Mouse (Mus musculus): ENCODE results near the gene Ly86. TPM values are rescaled to one million over a fixed set of nuclear protein-coding genes. Genes with fewer than 3 reads are reported as not detected.
A peak's percentile ranks its signal among the peaks of the same experiment; 100 is the strongest.

Gene Ly86
- polyA plus RNA-seq, 1 experiment from 2014 or later: 4.8 TPM

- Histone ChIP-seq H3K27me3 (replicated peaks; ENCODE audit: low read depth, poor library complexity, severe bottlenecking) (peaks cover 78% of the 10 kb centered on the region), H3K9me3 (no peaks in the 10 kb centered on the region), H3K4me3 (no peak overlapping the region), H3K4me1 (peaks cover 29% of the 10 kb centered on the region), H3K27ac (replicated peaks) (no peak overlapping the region), H3K36me3 (replicated peaks) (no peaks in the 10 kb centered on the region)
- no peak for DNase-seq (ENCODE audit: low spot score)
- 2% methylated on average over 18 of the region's 18 CpGs for WGBS
Observed at GRCm38 (mm10) chr13:37436267-37437013, 91.4 kb downstream of the Ly86 start.

- Histone ChIP-seq H3K4me3 (no peak overlapping the region), H3K9me3 (no peaks in the 10 kb centered on the region), H3K4me1 (peaks cover 40% of the 10 kb centered on the region), H3K36me3 (replicated peaks) (no peaks in the 10 kb centered on the region), H3K27me3 (replicated peaks; ENCODE audit: low read depth, poor library complexity, severe bottlenecking) (peaks cover 83% of the 10 kb centered on the region), H3K27ac (replicated peaks) (no peak overlapping the region)
- WGBS: 90% methylated on average over 4 of the region's 4 CpGs
- DNase-seq (ENCODE audit: low spot score): no peak
Observed at GRCm38 (mm10) chr13:37438788-37439187, 93.8 kb downstream of the Ly86 start.

GRCm38 (mm10) chr13:37439477-37439876 lies 94.5 kb downstream of the Ly86 start:
- Histone ChIP-seq H3K4me3 (no peak overlapping the region), H3K36me3 (replicated peaks) (no peaks in the 10 kb centered on the region), H3K4me1 (peaks cover 38% of the 10 kb centered on the region), H3K9me3 (no peaks in the 10 kb centered on the region), H3K27ac (replicated peaks) (no peak overlapping the region), H3K27me3 (replicated peaks; ENCODE audit: low read depth, poor library complexity, severe bottlenecking) (peaks cover 81% of the 10 kb centered on the region)
- DNase-seq (ENCODE audit: low spot score): no peak
- 73% methylated on average over 7 of the region's 7 CpGs for WGBS

- 66% methylated on average over 8 of the region's 8 CpGs for WGBS
- no peak for DNase-seq (ENCODE audit: low spot score)
- Histone ChIP-seq H3K27ac (replicated peaks) (no peak overlapping the region), H3K36me3 (replicated peaks) (no peaks in the 10 kb centered on the region), H3K4me1 (peaks cover 33% of the 10 kb centered on the region), H3K9me3 (no peaks in the 10 kb centered on the region), H3K4me3 (no peak overlapping the region), H3K27me3 (replicated peaks; ENCODE audit: low read depth, poor library complexity, severe bottlenecking) (peaks cover 76% of the 10 kb centered on the region)
Observed at GRCm38 (mm10) chr13:37439941-37440340, 94.9 kb downstream of the Ly86 start.

- Histone ChIP-seq H3K27me3 (replicated peaks; ENCODE audit: low read depth, poor library complexity, severe bottlenecking) (peaks cover 68% of the 10 kb centered on the region), H3K27ac (replicated peaks) (no peak overlapping the region), H3K4me3 (no peak overlapping the region), H3K4me1 (peaks cover 31% of the 10 kb centered on the region), H3K36me3 (replicated peaks) (no peaks in the 10 kb centered on the region), H3K9me3 (no peaks in the 10 kb centered on the region)
- 59% methylated on average over 11 of the region's 11 CpGs for WGBS
- no peak for DNase-seq (ENCODE audit: low spot score)
Observed at GRCm38 (mm10) chr13:37440593-37441307, 95.7 kb downstream of the Ly86 start.

- Histone ChIP-seq H3K9me3 (no peaks in the 10 kb centered on the region), H3K36me3 (replicated peaks) (no peaks in the 10 kb centered on the region), H3K4me1 (peaks cover 22% of the 10 kb centered on the region), H3K27ac (replicated peaks) (no peak overlapping the region), H3K27me3 (replicated peaks; ENCODE audit: low read depth, poor library complexity, severe bottlenecking) (peaks cover 55% of the 10 kb centered on the region), H3K4me3 (no peak overlapping the region)
- no peak for DNase-seq (ENCODE audit: low spot score)
- 17% methylated on average over 4 of the region's 4 CpGs for WGBS
Observed at GRCm38 (mm10) chr13:37442058-37442457, 97.0 kb downstream of the Ly86 start.

GRCm38 (mm10) chr13:37442531-37442930 lies 97.5 kb downstream of the Ly86 start:
- peaks cover 50% of the 10 kb centered on the region for H3K27me3 ChIP-seq (replicated peaks; ENCODE audit: low read depth, poor library complexity, severe bottlenecking)
- 34% methylated on average over 7 of the region's 7 CpGs for WGBS
- no peak overlapping the region for H3K4me3 ChIP-seq
- H3K4me1 ChIP-seq: peaks cover 22% of the 10 kb centered on the region
- H3K27ac ChIP-seq (replicated peaks): no peak overlapping the region
- no peaks in the 10 kb centered on the region for H3K36me3 ChIP-seq (replicated peaks)
- no peak for DNase-seq (ENCODE audit: low spot score)
- H3K9me3 ChIP-seq: no peaks in the 10 kb centered on the region

- H3K4me1 ChIP-seq: peaks cover 14% of the 10 kb centered on the region
- peaks cover 8% of the 10 kb centered on the region for H3K27me3 ChIP-seq (replicated peaks; ENCODE audit: low read depth, poor library complexity, severe bottlenecking)
- no peak overlapping the region for H3K27ac ChIP-seq (replicated peaks)
- 91% methylated on average over 16 of the region's 16 CpGs for WGBS
- H3K4me3 ChIP-seq: no peak overlapping the region
- no peaks in the 10 kb centered on the region for H3K36me3 ChIP-seq (replicated peaks)
- no peak for DNase-seq (ENCODE audit: low spot score)
- no peaks in the 10 kb centered on the region for H3K9me3 ChIP-seq
Observed at GRCm38 (mm10) chr13:37446699-37447258, 101.8 kb downstream of the Ly86 start.

- H3K27me3 ChIP-seq (replicated peaks; ENCODE audit: low read depth, poor library complexity, severe bottlenecking): peaks cover 9% of the 10 kb centered on the region; the same call in 1 of the 2 replicates
- no peaks in the 10 kb centered on the region for H3K36me3 ChIP-seq (replicated peaks)
- no peak overlapping the region for H3K27ac ChIP-seq (replicated peaks)
- H3K9me3 ChIP-seq: no peaks in the 10 kb centered on the region
- H3K4me1 ChIP-seq: peaks cover 30% of the 10 kb centered on the region
- 89% methylated on average over 5 of the region's 5 CpGs for WGBS
- DNase-seq (ENCODE audit: low spot score): no peak
- H3K4me3 ChIP-seq: no peak overlapping the region
Observed at GRCm38 (mm10) chr13:37451021-37451420, 106.0 kb downstream of the Ly86 start.

GRCm38 (mm10) chr13:37451471-37451870 lies 106.5 kb downstream of the Ly86 start:
- Histone ChIP-seq H3K4me3 (no peak overlapping the region), H3K4me1 (peaks cover 30% of the 10 kb centered on the region), H3K36me3 (replicated peaks) (no peaks in the 10 kb centered on the region), H3K9me3 (no peaks in the 10 kb centered on the region), H3K27me3 (replicated peaks; ENCODE audit: low read depth, poor library complexity, severe bottlenecking) (peaks cover 9% of the 10 kb centered on the region; the same call in 1 of the 2 replicates), H3K27ac (replicated peaks) (no peak overlapping the region)
- 57% methylated on average over 3 of the region's 3 CpGs for WGBS
- DNase-seq (ENCODE audit: low spot score): no peak

- H3K4me3 ChIP-seq: peak overlapping the region; percentile 55
- H3K4me1 ChIP-seq: peaks cover 35% of the 10 kb centered on the region
- 3% methylated on average over 22 of the region's 22 CpGs for WGBS
- no peaks in the 10 kb centered on the region for H3K36me3 ChIP-seq (replicated peaks)
- H3K27me3 ChIP-seq (replicated peaks; ENCODE audit: low read depth, poor library complexity, severe bottlenecking): peaks cover 9% of the 10 kb centered on the region; the same call in 1 of the 2 replicates
- DNase-seq (ENCODE audit: low spot score): peak; percentile 65
- no peaks in the 10 kb centered on the region for H3K9me3 ChIP-seq
- H3K27ac ChIP-seq (replicated peaks): peak overlapping the region; percentile 75
Observed at GRCm38 (mm10) chr13:37452022-37452941, 107.3 kb downstream of the Ly86 start.

GRCm38 (mm10) chr13:37453203-37453602 lies 108.2 kb downstream of the Ly86 start:
- H3K4me1 ChIP-seq: peaks cover 36% of the 10 kb centered on the region
- DNase-seq (ENCODE audit: low spot score): peak; percentile 86
- no peaks in the 10 kb centered on the region for H3K36me3 ChIP-seq (replicated peaks)
- whole genome bisulfite sequencing: 6% methylated on average over 13 of the region's 13 CpGs
- H3K27me3 ChIP-seq (replicated peaks; ENCODE audit: low read depth, poor library complexity, severe bottlenecking): peaks cover 9% of the 10 kb centered on the region; the same call in 1 of the 2 replicates
- H3K27ac ChIP-seq (replicated peaks): peak overlapping the region; percentile 61
- H3K4me3 ChIP-seq: peak overlapping the region; percentile 55
- no peaks in the 10 kb centered on the region for H3K9me3 ChIP-seq

Measured in embryonic facial prominence, embryonic 10.5 days (tissue).